Mouse (Mus musculus) E14TG2a.4 (cell line): ENCODE data around the gene Sycp2.

ENCODE experiments used
- H3K27me3 ChIP-seq: 2 replicates; pipeline ENCODE4 v1.6.1; 2014; ENCODE audit warnings: low read length, control low read depth; ENCODE audit not compliant: insufficient read depth
- H3K36me3 ChIP-seq: 2 replicates; pipeline ENCODE4 v1.6.1; 2014; ENCODE audit warnings: low read length, control low read depth; ENCODE audit not compliant: insufficient read depth
- H3K4me1 ChIP-seq: replicated peaks from 2 replicates; pipeline ENCODE4 v1.6.1; 2014; ENCODE audit warnings: low read depth, low read length, control low read depth
- H3K4me3 ChIP-seq: replicated peaks from 2 replicates; pipeline ENCODE4 v1.5.1; 2014; ENCODE audit warnings: mild to moderate bottlenecking, low read length
- H3K9me3 ChIP-seq: 2 replicates; pipeline ENCODE4 v1.6.1; 2014; ENCODE audit warnings: low read length, control low read depth
- CTCF ChIP-seq: conservative IDR thresholded peaks from 2 replicates; pipeline ENCODE4 v1.5.1; 2014; ENCODE audit warnings: low read length
- NANOG ChIP-seq: IDR thresholded peaks from 2 replicates; pipeline ENCODE4 v1.6.1; 2014; ENCODE audit warnings: borderline replicate concordance, low read length, mixed read lengths
- POU5F1 ChIP-seq: IDR thresholded peaks from 2 replicates; pipeline ENCODE4 v1.6.1; 2014; ENCODE audit warnings: low read length, borderline replicate concordance

The Sycp2 gene

GRCm38 (mm10) chr2:178407053-178407815 is at the start of gene Sycp2:
Sycp2 (minus strand) TSS chr2:178407685.
- Histone ChIP-seq H3K4me1 (peaks cover 6% of the 10 kb centered on the region; the same call in 1 of the 2 replicates), H3K4me3 (peak within 1 kb of the TSS; percentile 57), H3K36me3 (no peaks in the 10 kb centered on the region), H3K9me3 (no peaks in the 10 kb centered on the region), H3K27me3 (peaks cover 53% of the 10 kb centered on the region)
- TF ChIP-seq POU5F1 (no peak), CTCF (peak; percentile 95), NANOG (no peak)

- Histone ChIP-seq H3K4me1 (peaks cover 1% of the 10 kb centered on the region; the same call in 1 of the 2 replicates), H3K27me3 (0 out of 2 replicates have a peak, but pooled peaks cover 3% of the 10 kb centered on the region), H3K36me3 (no peaks in the 10 kb centered on the region), H3K9me3 (no peaks in the 10 kb centered on the region), H3K4me3 (no peak overlapping the region)
- TF ChIP-seq CTCF (no peak), NANOG (no peak), POU5F1 (no peak)
Measured at GRCm38 (mm10) chr2:178454664-178455516, 47.4 kb upstream of the Sycp2 start.

- no peaks in the 10 kb centered on the region for H3K4me1 ChIP-seq
- H3K4me3 ChIP-seq: no peak overlapping the region
- no peaks in the 10 kb centered on the region for H3K36me3 ChIP-seq
- TF ChIP-seq POU5F1: no peak
- no peak for TF ChIP-seq CTCF
- 0 out of 2 replicates have a peak, but pooled peaks cover 7% of the 10 kb centered on the region for H3K9me3 ChIP-seq
- 0 out of 2 replicates have a peak, but pooled peaks cover 3% of the 10 kb centered on the region for H3K27me3 ChIP-seq
Measured at GRCm38 (mm10) chr2:178450961-178451360, 43.5 kb upstream of the Sycp2 start.

DNA sequence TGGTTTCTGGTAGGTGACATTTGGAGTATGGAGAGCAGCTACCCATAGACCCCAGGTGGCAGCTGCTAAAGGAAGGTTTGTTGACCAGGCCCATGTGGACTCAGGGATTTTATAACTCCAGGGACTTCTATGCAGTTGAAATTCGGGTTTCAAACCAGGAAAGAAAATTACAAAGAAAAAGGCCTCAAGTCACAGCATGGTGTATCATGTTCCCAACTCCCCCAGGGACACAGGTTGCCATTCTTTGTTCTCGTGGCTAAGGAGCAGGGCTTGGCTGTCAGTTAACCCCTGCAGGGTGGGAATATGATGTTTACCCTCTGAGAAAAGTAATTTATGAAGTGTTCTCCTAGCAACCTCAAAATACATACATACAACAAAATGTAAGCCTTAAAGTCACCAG is 42.8 kb upstream of the Sycp2 start:
- Histone ChIP-seq H3K36me3 (no peaks in the 10 kb centered on the region), H3K9me3 (0 out of 2 replicates have a peak, but pooled peaks cover 7% of the 10 kb centered on the region), H3K27me3 (no peaks in the 10 kb centered on the region), H3K4me3 (no peak overlapping the region), H3K4me1 (no peaks in the 10 kb centered on the region)
- TF ChIP-seq POU5F1: no peak
- no peak for TF ChIP-seq CTCF
- no peak for TF ChIP-seq NANOG

DNA sequence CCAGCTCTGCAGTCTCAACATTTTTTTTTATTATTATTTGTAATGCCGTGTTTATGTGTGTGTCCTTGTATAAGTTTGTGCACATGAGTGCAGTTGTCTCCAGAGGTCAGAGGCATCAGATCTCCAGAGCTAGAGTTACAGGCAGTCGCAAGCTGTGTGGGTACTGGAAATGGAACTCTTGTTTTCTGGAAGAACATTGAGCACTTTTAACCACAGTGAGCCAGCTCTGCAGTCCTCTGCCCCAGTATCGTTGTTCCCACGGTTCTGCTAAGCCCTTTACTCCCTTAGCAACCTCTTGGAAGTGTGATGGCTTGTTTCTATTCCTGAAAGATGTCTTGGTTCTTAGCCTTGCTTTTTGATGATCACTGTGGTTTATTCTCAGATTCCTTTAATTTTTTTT is 41.9 kb upstream of the Sycp2 start:
- Histone ChIP-seq H3K9me3 (0 out of 2 replicates have a peak, but pooled peaks cover 7% of the 10 kb centered on the region), H3K4me3 (no peak overlapping the region)

DNA sequence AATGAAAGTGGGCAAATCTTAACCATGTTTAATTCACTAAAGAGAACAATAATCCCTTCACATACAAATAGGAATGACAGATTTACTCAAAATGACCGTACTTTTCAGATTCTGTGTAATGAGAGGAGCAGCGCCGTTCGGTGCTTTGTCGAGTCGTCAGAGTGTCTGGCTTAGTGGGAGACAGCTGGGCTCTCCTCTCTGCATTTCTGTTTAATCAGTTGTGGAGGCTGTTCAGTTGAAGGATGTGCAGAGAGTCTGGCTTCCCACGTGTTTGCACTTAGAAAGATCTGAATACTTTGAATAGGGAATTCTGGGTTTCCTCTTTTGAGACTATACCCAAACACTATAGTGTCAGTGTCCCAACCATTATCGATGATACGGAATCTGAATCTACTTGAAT is 29.8 kb upstream of the Sycp2 start:
- 0 out of 2 replicates have a peak, but pooled peaks cover 4% of the 10 kb centered on the region for H3K27me3 ChIP-seq
- H3K4me1 ChIP-seq: no peaks in the 10 kb centered on the region
- H3K4me3 ChIP-seq: no peak overlapping the region
- TF ChIP-seq NANOG (no peak), POU5F1 (no peak), CTCF (no peak)
- no peaks in the 10 kb centered on the region for H3K36me3 ChIP-seq
- no peaks in the 10 kb centered on the region for H3K9me3 ChIP-seq

More for the DNA sequence above, 41.9 kb upstream of the Sycp2 start:
- H3K4me1 ChIP-seq: no peaks in the 10 kb centered on the region
- no peaks in the 10 kb centered on the region for H3K27me3 ChIP-seq
- H3K36me3 ChIP-seq: no peaks in the 10 kb centered on the region
- TF ChIP-seq NANOG (no peak), CTCF (no peak), POU5F1 (no peak)

- H3K4me1 ChIP-seq: peaks cover 4% of the 10 kb centered on the region; the same call in 1 of the 2 replicates
- no peaks in the 10 kb centered on the region for H3K36me3 ChIP-seq
- H3K27me3 ChIP-seq: peaks cover 4% of the 10 kb centered on the region; the same call in 1 of the 2 replicates
- H3K9me3 ChIP-seq: no peaks in the 10 kb centered on the region
- H3K4me3 ChIP-seq: no peak overlapping the region
- no peak for TF ChIP-seq NANOG
- no peak for TF ChIP-seq CTCF
- TF ChIP-seq POU5F1: no peak
Measured at GRCm38 (mm10) chr2:178433903-178434302, 26.4 kb upstream of the Sycp2 start.

GRCm38 (mm10) chr2:178433495-178433894 is 26.0 kb upstream of the Sycp2 start:
- Histone ChIP-seq H3K36me3 (no peaks in the 10 kb centered on the region), H3K9me3 (no peaks in the 10 kb centered on the region), H3K27me3 (peaks cover 4% of the 10 kb centered on the region; the same call in 1 of the 2 replicates), H3K4me1 (peaks cover 4% of the 10 kb centered on the region; the same call in 1 of the 2 replicates), H3K4me3 (no peak overlapping the region)
- no peak for TF ChIP-seq CTCF
- TF ChIP-seq POU5F1: no peak
- TF ChIP-seq NANOG: no peak
